Comparison of ENCODE assay signal across 10 mouse cellular contexts in genomic region chr11:98544890-98545677, GRCm38 (mm10). TPM values are rescaled to one million over a fixed set of nuclear protein-coding genes. Genes with fewer than 3 reads are reported as not detected.
DNase-seq lines count a peak whose midpoint lies in the region; ATAC-seq and TF ChIP-seq lines count a peak whose summit lies in the region.
"Had no signal": no experiment of that assay in that cellular context is flagged by ENCODE, and none has a peak within 500 bp of the region (broad histone marks: within the 10 kb centered on the region; RNA-seq: fewer than 3 reads in every experiment).

No protein-coding gene starts in this region.

- peak overlapping the region; percentile 49 for H3K4me3 ChIP-seq in heart, embryonic 11.5 days (ENCODE audit: low read depth, low read length)
- H3K4me3 ChIP-seq in CH12.LX (replicated peaks in 1 of 3; ENCODE audit: low read depth in 2 of 3, low read length in 2 of 3, poor library complexity in 1 of 3), result peak overlapping the region; percentile 69 to 80 (median 77)
- peak overlapping the region; percentile 42 for H3K4me3 ChIP-seq in forebrain, embryonic 15.5 days
- peak overlapping the region; percentile 41 for H3K4me3 ChIP-seq in liver, embryonic 15.5 days (replicated peaks)

- 3% methylated on average over 16 of the region's 16 CpGs for WGBS in heart, embryonic 11.5 days (ENCODE audit: insufficient replicate concordance)
- 3% methylated on average over 16 of the region's 16 CpGs for WGBS in forebrain, embryonic 15.5 days
- WGBS in liver, embryonic 15.5 days (ENCODE audit: insufficient replicate concordance), result 2% methylated on average over 16 of the region's 16 CpGs

- 0 out of 2 replicates have a peak overlapping the region, but pooled peaks have one; percentile 19 for H3K9ac ChIP-seq in heart, embryonic 11.5 days (ENCODE audit: low read depth, low read length)
- H3K9ac ChIP-seq in CH12.LX (ENCODE audit: insufficient read depth, low read depth), result peak overlapping the region; percentile 86
- peak overlapping the region; percentile 37 for H3K9ac ChIP-seq in forebrain, embryonic 15.5 days (replicated peaks)
- H3K9ac ChIP-seq in liver, embryonic 15.5 days, result no peak overlapping the region

- no peak; the same call in 1 of the 2 replicates for TF ChIP-seq POLR2A in CH12.LX (IDR thresholded peaks at IDR 0.05; ENCODE audit: low read depth, low read length)

- peaks cover 56% of the 10 kb centered on the region for H3K79me2 ChIP-seq in CH12.LX (replicated peaks; ENCODE audit: control insufficient read depth, extremely low read depth, insufficient read depth, poor library complexity, severe bottlenecking)

- intact Hi-C loops in heart, postnatal 14 days (cut with DNase I), result no loop called here

- no peak for DNase-seq in heart, postnatal 14 days
- DNase-seq in CH12.LX (ENCODE audit: extremely low read depth), result peak; percentile 52
- no peak for DNase-seq in Muller cell, postnatal 12 days (ENCODE audit: inconsistent ontology term)
- no peak for DNase-seq in left cerebral cortex, adult 18-20 months (ENCODE audit: low spot score in 2 of 2)

- peaks cover 59% of the 10 kb centered on the region for H3K27me3 ChIP-seq in heart, embryonic 11.5 days (ENCODE audit: control insufficient read depth, insufficient read depth, low read length)
- H3K27me3 ChIP-seq in CH12.LX (replicated peaks), result no peaks in the 10 kb centered on the region
- peaks cover 74% of the 10 kb centered on the region for H3K27me3 ChIP-seq in forebrain, embryonic 15.5 days
- H3K27me3 ChIP-seq in liver, embryonic 15.5 days, result peaks cover 91% of the 10 kb centered on the region

- TF ChIP-seq RAD21 in CH12.LX (IDR thresholded peaks at IDR 0.05; ENCODE audit: low read depth, low read length), result no peak

- ATAC-seq in heart, embryonic 11.5 days (replicated peaks; ENCODE audit: insufficient number of reproducible peaks, low FRiP score, low TSS enrichment), result no peak
- ATAC-seq in forebrain, embryonic 15.5 days (replicated peaks), result no peak
- no peak for ATAC-seq in liver, embryonic 15.5 days (ENCODE audit: insufficient read depth)
- no peak for ATAC-seq in activated CD4-positive, CD25-positive, alpha-beta regulatory T cell, adult 4 months

- peak overlapping the region; percentile 83 for H3K4me2 ChIP-seq in heart, embryonic 11.5 days
- H3K4me2 ChIP-seq in CH12.LX (ENCODE audit: insufficient read depth, low read depth, poor library complexity, severe bottlenecking), result peak overlapping the region; percentile 45; the same call in 1 of the 2 replicates
- H3K4me2 ChIP-seq in forebrain, embryonic 15.5 days (replicated peaks), result peak overlapping the region; percentile 84
- H3K4me2 ChIP-seq in liver, embryonic 15.5 days, result peak overlapping the region; percentile 57

- TF ChIP-seq EP300 in CH12.LX (IDR thresholded peaks at IDR 0.05; ENCODE audit: low read length), result no peak

- no peaks in the 10 kb centered on the region for H3K4me1 ChIP-seq in heart, embryonic 11.5 days (ENCODE audit: control insufficient read depth, insufficient read depth, low read length)
- H3K4me1 ChIP-seq in CH12.LX (ENCODE audit: control insufficient read depth in 1 of 2, insufficient read depth in 2 of 2), result peaks cover 5 to 62% of the 10 kb centered on the region in 2 experiments; a peak in 3 of 4 replicates
- peaks cover 9% of the 10 kb centered on the region for H3K4me1 ChIP-seq in forebrain, embryonic 15.5 days
- H3K4me1 ChIP-seq in liver, embryonic 15.5 days (replicated peaks), result peaks cover 7% of the 10 kb centered on the region

- no peak for TF ChIP-seq CTCF in CH12.LX (conservative IDR thresholded peaks at IDR 0.05 in 1 of 2, IDR thresholded peaks at IDR 0.05 in 1 of 2; ENCODE audit: low read depth in 2 of 2, low read length in 2 of 2)

- H3K36me3 ChIP-seq in heart, embryonic 11.5 days (ENCODE audit: control insufficient read depth, insufficient read depth, low read length), result no peaks in the 10 kb centered on the region
- H3K36me3 ChIP-seq in CH12.LX (replicated peaks in 1 of 2; ENCODE audit: control insufficient read depth in 1 of 2, insufficient read depth in 1 of 2, low read length in 1 of 2), result peaks cover 8 to 22% of the 10 kb centered on the region in 2 experiments
- no peaks in the 10 kb centered on the region for H3K36me3 ChIP-seq in forebrain, embryonic 15.5 days
- no peaks in the 10 kb centered on the region for H3K36me3 ChIP-seq in liver, embryonic 15.5 days (replicated peaks)

- dilution Hi-C loops in CH12.LX (cut with MboI; ENCODE audit: extremely low pct_ligation_motif_present, extremely low pct_unique_long_range_greater_than_20kb, low sequenced_read_pairs), result no loop called here

- in situ Hi-C loops in CH12.LX (cut with MboI; ENCODE audit: low pct_ligation_motif_present, low pct_unique_long_range_greater_than_20kb, low sequenced_read_pairs), result loop anchor here (5.0 kb wide), 1 partner anchor 68 kb away; no protein-coding TSS in a partner anchor

- H3K27ac ChIP-seq in heart, embryonic 11.5 days (ENCODE audit: low read depth, low read length), result no peak overlapping the region
- peak overlapping the region; percentile 88 for H3K27ac ChIP-seq in CH12.LX (ENCODE audit: insufficient read depth, low read depth)
- no peak overlapping the region for H3K27ac ChIP-seq in forebrain, embryonic 15.5 days (replicated peaks)
- H3K27ac ChIP-seq in liver, embryonic 15.5 days (replicated peaks), result no peak overlapping the region
- H3K27ac ChIP-seq: macrophage had no signal

- H3K9me3 ChIP-seq in heart, embryonic 11.5 days (replicated peaks; ENCODE audit: control insufficient read depth, low read length), result no peaks in the 10 kb centered on the region
- H3K9me3 ChIP-seq in CH12.LX (replicated peaks; ENCODE audit: low read length), result peaks cover 11% of the 10 kb centered on the region
- H3K9me3 ChIP-seq in forebrain, embryonic 15.5 days, result no peaks in the 10 kb centered on the region
- no peaks in the 10 kb centered on the region; the same call in 1 of the 2 replicates for H3K9me3 ChIP-seq in liver, embryonic 15.5 days (replicated peaks)

TF ChIP-seq in CH12.LX, 34 proteins besides CTCF, POLR2A, EP300 and RAD21 (continues in another document):
- TF ChIP-seq CHD1 (IDR thresholded peaks at IDR 0.05; ENCODE audit: low read depth, low read length) (peak; percentile 40; the same call in 1 of the 2 replicates), MYC (IDR thresholded peaks at IDR 0.05; ENCODE audit: low read depth, low read length) (peak; percentile 48; the same call in 1 of the 2 replicates), MAX (IDR thresholded peaks at IDR 0.05; ENCODE audit: low read length) (no peak), MEF2A (IDR thresholded peaks at IDR 0.05; ENCODE audit: borderline replicate concordance, low read depth, low read length) (peak; percentile 64), KAT2A (IDR thresholded peaks at IDR 0.05; ENCODE audit: insufficient replicate concordance, low read length) (no peak), ELF1 (IDR thresholded peaks at IDR 0.05; ENCODE audit: low read depth, low read length) (no peak), ZKSCAN1 (IDR thresholded peaks at IDR 0.05; ENCODE audit: borderline replicate concordance, low read depth, low read length) (no peak)

RNA-seq across cellular contexts. Expression of gene Ikzf3, which starts 0.7 kb away (rescaled TPM):
- 0.13 TPM in 1 of 2 replicates, not detected in the other for polyA plus RNA-seq in heart, embryonic 11.5 days (2014; fragmentation: Nextera tagmentation; extraction: Ambion mirVana)
- total RNA-seq in heart, postnatal 14 days (2021), result 1 to 10 TPM in 1 of 2 experiments, under 1 TPM in 1; 0.81 to 5.4 TPM
- 110 and 124 TPM in 2 replicates for total RNA-seq in CH12.LX (2012; rRNA removed)
- 118 and 130 TPM in 2 replicates for total RNA-seq in CH12.LX (2014; rRNA removed)
- polyA plus RNA-seq in CH12.LX (2012; ENCODE audit: insufficient read length, low read depth), result 238 and 243 TPM in 2 replicates
- polyA plus RNA-seq in forebrain, embryonic 15.5 days (2015; fragmentation: Nextera tagmentation; extraction: Ambion mirVana), result 0.10 TPM in 1 of 2 replicates, not detected in the other
- 0.10 and 0.13 TPM in 2 replicates for polyA plus RNA-seq in liver, embryonic 15.5 days (2015; fragmentation: Nextera tagmentation; extraction: Ambion mirVana)
- 100 to 1,000 TPM in 1 of 2 experiments, 10 to 100 TPM in 1; 95.8 to 124 TPM for polyA plus RNA-seq in activated CD4-positive, CD25-positive, alpha-beta regulatory T cell, adult 4 months (2017; shearing (Covaris generic))
- total RNA-seq in left cerebral cortex, adult 18-20 months (2021), result under 1 TPM; 0.33 TPM

RNA-seq across cellular contexts. Expression of gene Zpbp2, which starts 5.8 kb away (rescaled TPM):
- 0.33 and 0.62 TPM in 2 replicates for polyA plus RNA-seq in heart, embryonic 11.5 days (2014; fragmentation: Nextera tagmentation; extraction: Ambion mirVana)
- not detected for total RNA-seq in heart, postnatal 14 days (2021)
- total RNA-seq in CH12.LX (2012; rRNA removed), result 3.1 and 3.9 TPM in 2 replicates
- 3.2 and 5.0 TPM in 2 replicates for total RNA-seq in CH12.LX (2014; rRNA removed)
- 3.0 and 3.7 TPM in 2 replicates for polyA plus RNA-seq in CH12.LX (2012; ENCODE audit: insufficient read length, low read depth)
- polyA plus RNA-seq in forebrain, embryonic 15.5 days (2015; fragmentation: Nextera tagmentation; extraction: Ambion mirVana), result 0.10 TPM in 1 of 2 replicates, not detected in the other
- polyA plus RNA-seq in liver, embryonic 15.5 days (2015; fragmentation: Nextera tagmentation; extraction: Ambion mirVana), result 0.62 and 0.79 TPM in 2 replicates
- polyA plus RNA-seq in activated CD4-positive, CD25-positive, alpha-beta regulatory T cell, adult 4 months (2017; shearing (Covaris generic)), result 1 to 10 TPM; 4.2 to 7.1 TPM
- not detected for total RNA-seq in left cerebral cortex, adult 18-20 months (2021)
- polyA plus RNA-seq: macrophage had no signal

RNA-seq across cellular contexts. Expression of gene Ormdl3, which starts 42.1 kb away (rescaled TPM):
- 9.6 and 15.0 TPM in 2 replicates for polyA plus RNA-seq in heart, embryonic 11.5 days (2014; fragmentation: Nextera tagmentation; extraction: Ambion mirVana)
- total RNA-seq in heart, postnatal 14 days (2021), result 10 to 100 TPM; 35.0 to 37.1 TPM
- total RNA-seq in CH12.LX (2012; rRNA removed) (45.1 and 49.7 TPM in 2 replicates), CH12.LX (2014; rRNA removed) (30.6 and 32.9 TPM in 2 replicates)
- 32.5 and 34.9 TPM in 2 replicates for polyA plus RNA-seq in CH12.LX (2012; ENCODE audit: insufficient read length, low read depth)
- polyA plus RNA-seq in forebrain, embryonic 15.5 days (2015; fragmentation: Nextera tagmentation; extraction: Ambion mirVana), result 106 and 115 TPM in 2 replicates
- polyA plus RNA-seq in liver, embryonic 15.5 days (2015; fragmentation: Nextera tagmentation; extraction: Ambion mirVana), result 40.6 and 45.4 TPM in 2 replicates
- polyA plus RNA-seq in activated CD4-positive, CD25-positive, alpha-beta regulatory T cell, adult 4 months (2017; shearing (Covaris generic)), result 10 to 100 TPM; 15.8 to 37.6 TPM
- 10 to 100 TPM; 46.0 to 49.4 TPM for total RNA-seq in left cerebral cortex, adult 18-20 months (2021)

RNA-seq across cellular contexts. Expression of gene Lrrc3c, which starts 53.0 kb away (rescaled TPM):
- not detected in 2 replicates for polyA plus RNA-seq in heart, embryonic 11.5 days (2014; fragmentation: Nextera tagmentation; extraction: Ambion mirVana)
- total RNA-seq in heart, postnatal 14 days (2021), result not detected
- not detected in 2 replicates for total RNA-seq in CH12.LX (2012; rRNA removed)
- not detected in 2 replicates for total RNA-seq in CH12.LX (2014; rRNA removed)
- polyA plus RNA-seq in CH12.LX (2012; ENCODE audit: insufficient read length, low read depth), result not detected in 2 replicates
- not detected in 2 replicates for polyA plus RNA-seq in forebrain, embryonic 15.5 days (2015; fragmentation: Nextera tagmentation; extraction: Ambion mirVana)
- polyA plus RNA-seq in liver, embryonic 15.5 days (2015; fragmentation: Nextera tagmentation; extraction: Ambion mirVana), result not detected in 2 replicates
- polyA plus RNA-seq in activated CD4-positive, CD25-positive, alpha-beta regulatory T cell, adult 4 months (2017; shearing (Covaris generic)), result not detected
- total RNA-seq in left cerebral cortex, adult 18-20 months (2021), result not detected
- total RNA-seq: MEL had no signal
- polyA plus RNA-seq: macrophage had no signal

Comparison
In these comparisons a context has a peak if more than half of its experiments do, and no peak if none do; other contexts are left out.
1. RNA of gene Ikzf3, which starts 0.7 kb away (polyA plus RNA-seq): 238 to 243 TPM in CH12.LX and 95.8 to 124 TPM in activated CD4-positive, CD25-positive, alpha-beta regulatory T cell, adult 4 months; 0.13 TPM in heart, embryonic 11.5 days, 0.10 to 0.13 TPM in liver, embryonic 15.5 days and 0.10 TPM in forebrain, embryonic 15.5 days; every median in the first group is over 10 times any median in the second.
2. Peak in every context shown above with its lines, with median percentiles within 50 percentile points of each other: H3K4me2 ChIP-seq and H3K4me3 ChIP-seq.